Mouse (Mus musculus): ENCODE results near the gene Ssh1. TPM values are rescaled to one million over a fixed set of nuclear protein-coding genes. Genes with fewer than 3 reads are reported as not detected.

Ssh1 gene
- polyA plus RNA-seq, 1 experiment from 2014 or later: 17.8 TPM

- no peaks in the 10 kb centered on the region for H3K9me3 ChIP-seq (ENCODE audit: control insufficient read depth, low read length)
- peaks cover 26% of the 10 kb centered on the region for H3K36me3 ChIP-seq (ENCODE audit: control insufficient read depth, insufficient read depth, low read length)
- 84% methylated on average over 7 of the region's 7 CpGs for WGBS
- no peak for DNase-seq (ENCODE audit: low spot score)
- H3K4me3 ChIP-seq (ENCODE audit: low read depth, low read length): no peak overlapping the region
- H3K9ac ChIP-seq (ENCODE audit: low read depth, low read length): no peak overlapping the region
- no peak for ATAC-seq (replicated peaks; ENCODE audit: low FRiP score)
- no peak overlapping the region for H3K27ac ChIP-seq (ENCODE audit: low read depth, low read length)
- H3K4me2 ChIP-seq: no peak overlapping the region
- H3K27me3 ChIP-seq (replicated peaks; ENCODE audit: control insufficient read depth, insufficient read depth, low read length): no peaks in the 10 kb centered on the region
- peaks cover 12% of the 10 kb centered on the region for H3K4me1 ChIP-seq (replicated peaks; ENCODE audit: control insufficient read depth, insufficient read depth, low read length)
Measured at GRCm38 (mm10) chr5:113965659-113966185, 28.0 kb downstream of the Ssh1 start.

- no peak overlapping the region for H3K27ac ChIP-seq (ENCODE audit: low read depth, low read length)
- WGBS: 87% methylated on average over 14 of the region's 14 CpGs
- H3K4me1 ChIP-seq (replicated peaks; ENCODE audit: control insufficient read depth, insufficient read depth, low read length): peaks cover 13% of the 10 kb centered on the region
Measured at GRCm38 (mm10) chr5:113964972-113965371, 28.7 kb downstream of the Ssh1 start.

GRCm38 (mm10) chr5:113961776-113962175 is 31.9 kb downstream of the Ssh1 start:
- Histone ChIP-seq H3K4me2 (no peak overlapping the region), H3K4me3 (ENCODE audit: low read depth, low read length) (no peak overlapping the region), H3K27ac (ENCODE audit: low read depth, low read length) (peak overlapping the region; percentile 21; the same call in 1 of the 2 replicates), H3K27me3 (replicated peaks; ENCODE audit: control insufficient read depth, insufficient read depth, low read length) (no peaks in the 10 kb centered on the region), H3K9ac (ENCODE audit: low read depth, low read length) (no peak overlapping the region), H3K4me1 (replicated peaks; ENCODE audit: control insufficient read depth, insufficient read depth, low read length) (peaks cover 20% of the 10 kb centered on the region), H3K9me3 (ENCODE audit: control insufficient read depth, low read length) (no peaks in the 10 kb centered on the region), H3K36me3 (ENCODE audit: control insufficient read depth, insufficient read depth, low read length) (peaks cover 16% of the 10 kb centered on the region)
- WGBS: 50% methylated on average over 7 of the region's 7 CpGs
- ATAC-seq (replicated peaks; ENCODE audit: low FRiP score): 0 out of 2 replicates have a peak, but pooled peaks have one; percentile 25
- DNase-seq (ENCODE audit: low spot score): no peak

More at GRCm38 (mm10) chr5:113964972-113965371, 28.7 kb downstream of the Ssh1 start:
- Histone ChIP-seq H3K9ac (ENCODE audit: low read depth, low read length) (no peak overlapping the region), H3K36me3 (ENCODE audit: control insufficient read depth, insufficient read depth, low read length) (peaks cover 24% of the 10 kb centered on the region), H3K4me2 (no peak overlapping the region), H3K9me3 (ENCODE audit: control insufficient read depth, low read length) (no peaks in the 10 kb centered on the region), H3K27me3 (replicated peaks; ENCODE audit: control insufficient read depth, insufficient read depth, low read length) (no peaks in the 10 kb centered on the region), H3K4me3 (ENCODE audit: low read depth, low read length) (no peak overlapping the region)
- no peak for DNase-seq (ENCODE audit: low spot score)
- no peak for ATAC-seq (replicated peaks; ENCODE audit: low FRiP score)

DNA sequence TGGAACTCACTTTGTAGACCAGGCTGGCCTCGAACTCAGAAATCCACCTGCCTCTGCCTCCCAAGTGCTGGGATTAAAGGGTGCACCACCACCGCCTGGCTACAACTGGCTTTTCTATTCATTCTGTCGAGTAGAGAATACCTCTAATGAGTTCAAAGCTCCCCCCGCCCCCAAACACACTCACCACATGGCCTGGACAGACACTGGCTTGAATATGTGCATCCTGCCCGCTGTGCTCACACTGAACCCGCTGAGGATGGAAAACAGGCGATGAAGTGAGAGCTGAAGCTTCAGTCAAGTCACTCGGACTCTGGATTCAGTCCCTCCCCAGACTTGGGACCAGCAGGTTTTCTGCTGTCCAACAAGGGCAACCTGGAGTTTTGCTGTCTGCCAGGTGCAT is 33.3 kb downstream of the Ssh1 start:
- H3K27ac ChIP-seq (ENCODE audit: low read depth, low read length): no peak overlapping the region
- no peaks in the 10 kb centered on the region for H3K9me3 ChIP-seq (ENCODE audit: control insufficient read depth, low read length)
- H3K27me3 ChIP-seq (replicated peaks; ENCODE audit: control insufficient read depth, insufficient read depth, low read length): no peaks in the 10 kb centered on the region
- peaks cover 14% of the 10 kb centered on the region for H3K4me1 ChIP-seq (replicated peaks; ENCODE audit: control insufficient read depth, insufficient read depth, low read length)
- ATAC-seq (replicated peaks; ENCODE audit: low FRiP score) (no peak), DNase-seq (ENCODE audit: low spot score) (no peak)
- 79% methylated on average over 8 of the region's 8 CpGs for WGBS
- no peak overlapping the region for H3K9ac ChIP-seq (ENCODE audit: low read depth, low read length)
- H3K36me3 ChIP-seq (ENCODE audit: control insufficient read depth, insufficient read depth, low read length): peaks cover 12% of the 10 kb centered on the region; the same call in 1 of the 2 replicates
- no peak overlapping the region for H3K4me2 ChIP-seq
- no peak overlapping the region for H3K4me3 ChIP-seq (ENCODE audit: low read depth, low read length)

DNA sequence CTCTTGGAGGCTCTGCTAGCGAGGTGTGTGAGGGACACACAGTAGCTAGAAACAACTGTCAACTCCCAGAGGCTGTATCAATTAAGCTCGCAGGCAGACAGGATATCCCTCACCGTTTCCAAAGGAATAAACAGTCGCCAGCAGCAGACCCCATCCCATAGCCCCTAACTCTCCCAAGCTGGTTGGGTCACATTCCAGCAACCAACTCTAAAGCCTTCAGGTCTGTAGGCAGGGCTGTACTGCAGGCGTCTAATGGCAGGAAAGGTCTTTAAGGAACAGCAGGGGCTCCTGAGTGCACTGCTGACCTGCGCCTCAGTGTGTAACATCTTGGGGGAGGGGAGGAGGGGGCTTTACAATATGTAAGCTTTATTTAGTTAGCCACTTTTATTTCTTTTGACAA is 34.7 kb downstream of the Ssh1 start:
- Histone ChIP-seq H3K4me1 (replicated peaks; ENCODE audit: control insufficient read depth, insufficient read depth, low read length) (peaks cover 14% of the 10 kb centered on the region), H3K9me3 (ENCODE audit: control insufficient read depth, low read length) (no peaks in the 10 kb centered on the region), H3K4me3 (ENCODE audit: low read depth, low read length) (no peak overlapping the region), H3K27me3 (replicated peaks; ENCODE audit: control insufficient read depth, insufficient read depth, low read length) (no peaks in the 10 kb centered on the region), H3K9ac (ENCODE audit: low read depth, low read length) (no peak overlapping the region), H3K27ac (ENCODE audit: low read depth, low read length) (no peak overlapping the region), H3K36me3 (ENCODE audit: control insufficient read depth, insufficient read depth, low read length) (peaks cover 15% of the 10 kb centered on the region; the same call in 1 of the 2 replicates), H3K4me2 (no peak overlapping the region)
- WGBS: 35% methylated on average over 6 of the region's 6 CpGs
- ATAC-seq (replicated peaks; ENCODE audit: low FRiP score) (no peak), DNase-seq (ENCODE audit: low spot score) (no peak)

DNA sequence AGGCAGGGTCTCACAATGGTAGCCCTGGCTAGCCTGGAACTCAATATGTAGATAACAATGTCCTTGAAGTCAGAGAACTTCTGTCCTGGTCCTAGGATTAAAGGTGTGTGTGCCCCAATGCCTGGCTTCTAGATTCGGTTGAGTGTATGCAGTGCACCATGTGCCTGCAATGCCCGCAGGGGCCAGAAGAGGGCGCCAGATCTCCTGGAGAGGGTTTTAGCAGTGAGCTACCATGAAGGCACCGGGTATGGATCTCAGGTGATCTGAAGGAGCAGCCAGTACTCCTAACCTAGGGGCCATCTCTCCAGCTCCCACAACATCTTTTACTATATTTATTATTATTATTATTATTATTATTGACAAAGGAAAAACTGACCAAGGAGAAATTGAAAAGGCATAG is 37.2 kb downstream of the Ssh1 start:
- Histone ChIP-seq H3K4me3 (ENCODE audit: low read depth, low read length) (no peak overlapping the region), H3K4me1 (replicated peaks; ENCODE audit: control insufficient read depth, insufficient read depth, low read length) (peaks cover 28% of the 10 kb centered on the region), H3K9me3 (ENCODE audit: control insufficient read depth, low read length) (no peaks in the 10 kb centered on the region), H3K36me3 (ENCODE audit: control insufficient read depth, insufficient read depth, low read length) (peaks cover 14% of the 10 kb centered on the region; the same call in 1 of the 2 replicates), H3K9ac (ENCODE audit: low read depth, low read length) (no peak overlapping the region), H3K4me2 (no peak overlapping the region), H3K27ac (ENCODE audit: low read depth, low read length) (no peak overlapping the region), H3K27me3 (replicated peaks; ENCODE audit: control insufficient read depth, insufficient read depth, low read length) (no peaks in the 10 kb centered on the region)
- DNase-seq (ENCODE audit: low spot score) (peak; percentile 87), ATAC-seq (replicated peaks; ENCODE audit: low FRiP score) (peak; percentile 60)
- 8% methylated on average over 4 of the region's 4 CpGs for WGBS

GRCm38 (mm10) chr5:113955691-113956090 is 38.0 kb downstream of the Ssh1 start:
- Histone ChIP-seq H3K9me3 (ENCODE audit: control insufficient read depth, low read length) (no peaks in the 10 kb centered on the region), H3K27me3 (replicated peaks; ENCODE audit: control insufficient read depth, insufficient read depth, low read length) (no peaks in the 10 kb centered on the region), H3K27ac (ENCODE audit: low read depth, low read length) (no peak overlapping the region), H3K4me1 (replicated peaks; ENCODE audit: control insufficient read depth, insufficient read depth, low read length) (peaks cover 36% of the 10 kb centered on the region), H3K36me3 (ENCODE audit: control insufficient read depth, insufficient read depth, low read length) (peaks cover 14% of the 10 kb centered on the region; the same call in 1 of the 2 replicates), H3K4me3 (ENCODE audit: low read depth, low read length) (no peak overlapping the region), H3K4me2 (no peak overlapping the region), H3K9ac (ENCODE audit: low read depth, low read length) (no peak overlapping the region)
- ATAC-seq (replicated peaks; ENCODE audit: low FRiP score) (no peak), DNase-seq (ENCODE audit: low spot score) (no peak)
- WGBS: 82% methylated on average over 8 of the region's 8 CpGs

- no peaks in the 10 kb centered on the region for H3K27me3 ChIP-seq (replicated peaks; ENCODE audit: control insufficient read depth, insufficient read depth, low read length)
- no peak overlapping the region for H3K27ac ChIP-seq (ENCODE audit: low read depth, low read length)
- no peak overlapping the region for H3K9ac ChIP-seq (ENCODE audit: low read depth, low read length)
- H3K9me3 ChIP-seq (ENCODE audit: control insufficient read depth, low read length): no peaks in the 10 kb centered on the region
- no peak for ATAC-seq (replicated peaks; ENCODE audit: low FRiP score)
- H3K4me2 ChIP-seq: no peak overlapping the region
- WGBS: 85% methylated on average over 5 of the region's 5 CpGs
- H3K36me3 ChIP-seq (ENCODE audit: control insufficient read depth, insufficient read depth, low read length): peaks cover 17% of the 10 kb centered on the region; the same call in 1 of the 2 replicates
- DNase-seq (ENCODE audit: low spot score): no peak
- H3K4me1 ChIP-seq (replicated peaks; ENCODE audit: control insufficient read depth, insufficient read depth, low read length): peaks cover 40% of the 10 kb centered on the region
- H3K4me3 ChIP-seq (ENCODE audit: low read depth, low read length): no peak overlapping the region
Measured at GRCm38 (mm10) chr5:113955281-113955680, 38.4 kb downstream of the Ssh1 start.

DNA sequence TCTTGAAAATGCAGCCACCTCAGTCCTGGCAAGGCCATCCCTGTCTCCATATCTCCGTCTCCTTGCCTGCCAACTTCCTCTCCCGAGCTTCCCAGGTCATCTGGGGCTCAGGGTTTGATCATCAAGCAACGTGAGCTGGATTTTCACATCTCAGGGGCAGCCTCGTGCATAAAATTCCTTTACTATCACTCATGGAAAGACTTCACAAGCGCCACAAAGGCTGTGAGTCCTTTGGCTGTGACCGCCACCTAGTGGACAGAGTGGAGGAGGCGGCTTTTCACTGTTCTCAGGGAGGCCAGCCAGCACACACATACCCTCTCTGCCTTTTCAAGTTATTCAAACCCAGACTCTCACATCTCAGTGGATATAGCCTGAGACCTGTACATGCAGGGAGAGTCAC is 39.3 kb downstream of the Ssh1 start:
- Histone ChIP-seq H3K9ac (ENCODE audit: low read depth, low read length) (no peak overlapping the region), H3K4me1 (replicated peaks; ENCODE audit: control insufficient read depth, insufficient read depth, low read length) (peaks cover 37% of the 10 kb centered on the region), H3K4me2 (no peak overlapping the region), H3K36me3 (ENCODE audit: control insufficient read depth, insufficient read depth, low read length) (peaks cover 22% of the 10 kb centered on the region), H3K27ac (ENCODE audit: low read depth, low read length) (no peak overlapping the region), H3K4me3 (ENCODE audit: low read depth, low read length) (no peak overlapping the region), H3K27me3 (replicated peaks; ENCODE audit: control insufficient read depth, insufficient read depth, low read length) (no peaks in the 10 kb centered on the region), H3K9me3 (ENCODE audit: control insufficient read depth, low read length) (no peaks in the 10 kb centered on the region)
- ATAC-seq (replicated peaks; ENCODE audit: low FRiP score) (no peak), DNase-seq (ENCODE audit: low spot score) (peak; percentile 71)
- WGBS: 9% methylated on average over 7 of the region's 7 CpGs
